Mouse (Mus musculus) midbrain, embryonic 10.5 days (tissue): ENCODE data around the gene Il16. TPM values are rescaled to one million over a fixed set of nuclear protein-coding genes. Genes with fewer than 3 reads are reported as not detected.

Experiments used
- DNase-seq: peaks from one replicate; pipeline ENCODE4 v3.0.0-alpha.2; 2017; ENCODE audit warnings: low spot score
- H3K27ac ChIP-seq: fragments of 300-500 bp; sonication (generic); replicated peaks from 2 replicates; pipeline ENCODE4 v1.5.1; 2016; ENCODE audit warnings: mild to moderate bottlenecking
- H3K27me3 ChIP-seq: fragments of 300-500 bp; sonication (generic); 2 replicates; pipeline ENCODE4 v1.6.1; 2016; ENCODE audit warnings: low read depth, mild to moderate bottlenecking; ENCODE audit not compliant: poor library complexity, severe bottlenecking
- H3K36me3 ChIP-seq: fragments of 300-500 bp; sonication (generic); 2 replicates; pipeline ENCODE4 v1.6.1; 2016; ENCODE audit warnings: mild to moderate bottlenecking, moderate library complexity
- H3K4me1 ChIP-seq: fragments of 300-500 bp; sonication (generic); 2 replicates; pipeline ENCODE4 v1.6.1; 2016
- H3K4me3 ChIP-seq: fragments of 300-500 bp; sonication (generic); 2 replicates; pipeline ENCODE4 v1.5.1; 2016; ENCODE audit warnings: mild to moderate bottlenecking, moderate library complexity
- H3K9me3 ChIP-seq: fragments of 300-500 bp; sonication (generic); replicated peaks from 2 replicates; pipeline ENCODE4 v1.6.1; 2016; ENCODE audit warnings: mild to moderate bottlenecking
- WGBS: fragments of 180-500 bp; shearing (Covaris S2); methylation state at CpG from one replicate; pipeline ENCODE4 v1.1.7; 2016; 5-methylcytosine and 5-hydroxymethylcytosine counted together
- polyA plus RNA-seq: library from polyadenylated mRNA; unstranded; fragments of >200 nt; fragmentation: Nextera tagmentation; extraction: Ambion mirVana; gene quantifications from 2 replicates; pipeline ENCODE4 v1.2.1, GENCODE M21; 2016

The Il16 gene
- polyA plus RNA-seq, 1 experiment from 2014 or later, result 0.72 TPM

DNA sequence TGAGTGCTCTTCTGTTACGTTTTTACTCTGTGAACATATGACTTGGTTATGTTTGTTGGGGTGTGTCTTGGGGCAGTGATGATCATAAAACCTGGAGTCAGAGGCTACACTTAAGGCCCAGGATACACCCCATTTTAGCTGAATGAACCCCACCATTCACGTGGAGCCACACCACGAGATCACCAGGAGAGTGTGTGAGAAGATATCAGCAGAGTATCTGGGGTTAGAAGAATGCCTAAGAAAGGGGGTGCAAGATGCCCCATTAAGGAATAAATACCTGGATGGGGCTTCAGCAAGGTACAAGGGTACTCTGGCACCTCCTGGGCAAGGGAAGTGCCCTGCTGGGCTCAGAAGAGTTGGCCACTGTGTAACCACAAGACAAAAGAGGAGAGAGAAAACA lies 11.3 kb downstream of the Il16 start:
- Histone ChIP-seq H3K4me3 (no peak overlapping the region), H3K27me3 (no peaks in the 10 kb centered on the region), H3K9me3 (no peaks in the 10 kb centered on the region), H3K36me3 (no peaks in the 10 kb centered on the region), H3K27ac (no peak overlapping the region), H3K4me1 (peaks cover 10% of the 10 kb centered on the region)
- 86% methylated on average over 3 of the region's 3 CpGs for WGBS
- DNase-seq, result no peak

DNA sequence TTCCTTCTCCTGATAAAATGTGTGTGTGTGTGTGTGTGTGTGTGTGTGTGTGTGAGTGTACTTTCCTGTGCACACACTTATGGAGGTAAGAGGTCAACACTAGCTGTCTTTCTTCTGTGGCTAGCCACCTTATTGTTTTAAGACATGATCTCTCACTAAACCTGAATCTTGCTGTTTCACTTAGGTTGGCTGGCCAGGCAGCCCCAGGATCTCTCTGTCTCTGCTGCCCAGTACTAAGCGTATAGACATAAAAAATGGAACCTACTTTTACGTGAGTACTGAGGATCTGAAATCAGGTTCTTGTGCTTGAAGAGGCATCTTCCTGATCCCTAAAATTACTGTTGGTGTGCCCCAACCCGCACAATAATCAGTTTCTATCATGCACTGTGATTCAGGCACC lies 12.7 kb downstream of the Il16 start:
- H3K36me3 ChIP-seq, result no peaks in the 10 kb centered on the region
- 88% methylated on average over 3 of the region's 3 CpGs for WGBS
- DNase-seq, result no peak
- no peaks in the 10 kb centered on the region for H3K9me3 ChIP-seq
- H3K4me1 ChIP-seq, result peaks cover 10% of the 10 kb centered on the region
- H3K27me3 ChIP-seq, result no peaks in the 10 kb centered on the region
- H3K27ac ChIP-seq, result no peak overlapping the region
- H3K4me3 ChIP-seq, result no peak overlapping the region

- H3K4me3 ChIP-seq, result no peak overlapping the region
- H3K4me1 ChIP-seq, result peaks cover 10% of the 10 kb centered on the region
- no peaks in the 10 kb centered on the region for H3K27me3 ChIP-seq
- H3K27ac ChIP-seq, result no peak overlapping the region
- DNase-seq, result no peak
- 82% methylated on average over 15 of the region's 15 CpGs for WGBS
- no peaks in the 10 kb centered on the region for H3K36me3 ChIP-seq
- no peaks in the 10 kb centered on the region for H3K9me3 ChIP-seq
Observed at GRCm38 (mm10) chr7:83731961-83732666, 13.4 kb downstream of the Il16 start.

DNA sequence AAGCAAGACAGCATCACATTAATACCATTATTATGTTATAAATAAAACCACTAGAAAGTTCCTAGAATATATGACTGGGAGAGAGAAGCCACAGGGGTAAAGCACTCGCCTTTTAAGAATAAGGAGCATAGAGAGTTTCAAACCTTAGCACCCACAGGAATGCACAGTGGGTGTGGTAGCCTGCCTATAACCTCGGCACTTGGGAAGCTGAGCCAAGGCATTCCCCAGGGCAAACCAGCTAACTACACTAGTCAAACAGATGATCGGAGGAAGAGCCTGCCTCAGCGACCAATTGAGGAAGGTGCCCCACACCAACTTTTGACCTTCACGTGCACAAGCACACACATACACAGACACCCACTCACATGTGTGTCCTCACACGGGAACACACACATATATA lies 14.2 kb downstream of the Il16 start:
- DNase-seq, result no peak
- Histone ChIP-seq H3K27ac (no peak overlapping the region), H3K4me1 (peaks cover 10% of the 10 kb centered on the region), H3K9me3 (no peaks in the 10 kb centered on the region), H3K27me3 (no peaks in the 10 kb centered on the region), H3K4me3 (no peak overlapping the region), H3K36me3 (no peaks in the 10 kb centered on the region)
- 88% methylated on average over 6 of the region's 6 CpGs for WGBS

DNA sequence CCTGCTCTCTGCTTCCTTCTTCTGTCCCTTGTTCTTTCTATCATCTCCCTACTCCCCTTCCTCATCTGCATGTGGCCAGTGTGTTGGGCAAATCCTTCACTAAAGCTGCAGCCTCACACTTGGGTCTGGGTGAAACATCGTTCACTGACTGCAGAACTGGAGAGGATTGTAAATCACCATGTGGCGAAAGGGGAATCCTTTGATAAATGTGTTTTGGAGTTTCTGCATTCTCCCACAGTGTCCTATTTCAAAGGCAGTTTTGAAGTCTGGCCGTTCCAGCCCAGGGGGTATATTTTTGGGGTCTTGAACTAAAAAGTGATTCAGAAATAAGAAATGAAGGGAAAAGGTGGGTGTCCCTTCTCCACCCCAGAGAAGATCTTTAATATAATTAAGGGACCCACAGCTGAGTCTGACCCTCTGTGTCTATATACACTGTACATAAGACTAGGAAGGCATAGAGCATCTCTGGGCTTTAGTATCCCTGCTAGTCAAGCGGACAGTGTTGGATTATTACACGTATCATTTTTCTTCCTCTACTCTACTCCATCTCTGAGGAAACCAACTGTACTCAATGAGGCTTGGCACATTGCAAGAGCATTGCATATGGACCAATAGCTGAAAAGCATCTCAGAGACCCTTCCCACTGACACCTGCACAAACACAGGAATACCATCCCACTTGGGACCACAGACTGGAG lies 18.4 kb downstream of the Il16 start:
- H3K36me3 ChIP-seq, result no peaks in the 10 kb centered on the region
- no peak overlapping the region for H3K4me3 ChIP-seq
- H3K9me3 ChIP-seq, result no peaks in the 10 kb centered on the region
- no peak for DNase-seq
- 0 out of 2 replicates have a peak, but pooled peaks cover 1% of the 10 kb centered on the region for H3K4me1 ChIP-seq
- no peak overlapping the region for H3K27ac ChIP-seq
- 79% methylated on average over 5 of the region's 5 CpGs for WGBS
- no peaks in the 10 kb centered on the region for H3K27me3 ChIP-seq

- no peaks in the 10 kb centered on the region for H3K36me3 ChIP-seq
- H3K9me3 ChIP-seq, result no peaks in the 10 kb centered on the region
- no peak for DNase-seq
- no peaks in the 10 kb centered on the region for H3K4me1 ChIP-seq
- no peak overlapping the region for H3K4me3 ChIP-seq
- H3K27me3 ChIP-seq, result no peaks in the 10 kb centered on the region
- H3K27ac ChIP-seq, result no peak overlapping the region
Observed at GRCm38 (mm10) chr7:83725801-83726200, 19.7 kb downstream of the Il16 start.

GRCm38 (mm10) chr7:83724541-83724940 lies 21.0 kb downstream of the Il16 start:
- H3K4me3 ChIP-seq, result no peak overlapping the region
- WGBS, result 71% methylated on average over 2 of the region's 2 CpGs
- no peaks in the 10 kb centered on the region for H3K9me3 ChIP-seq
- no peak overlapping the region for H3K27ac ChIP-seq
- no peaks in the 10 kb centered on the region for H3K4me1 ChIP-seq
- no peaks in the 10 kb centered on the region for H3K36me3 ChIP-seq
- DNase-seq, result no peak
- H3K27me3 ChIP-seq, result no peaks in the 10 kb centered on the region

- no peak for DNase-seq
- Histone ChIP-seq H3K36me3 (no peaks in the 10 kb centered on the region), H3K27me3 (no peaks in the 10 kb centered on the region), H3K4me3 (no peak overlapping the region), H3K27ac (no peak overlapping the region), H3K9me3 (no peaks in the 10 kb centered on the region), H3K4me1 (no peaks in the 10 kb centered on the region)
Observed at GRCm38 (mm10) chr7:83723954-83724353, 21.6 kb downstream of the Il16 start.

- Histone ChIP-seq H3K4me3 (no peak overlapping the region), H3K9me3 (no peaks in the 10 kb centered on the region), H3K27me3 (no peaks in the 10 kb centered on the region), H3K36me3 (no peaks in the 10 kb centered on the region), H3K4me1 (no peaks in the 10 kb centered on the region), H3K27ac (no peak overlapping the region)
- DNase-seq, result no peak
- WGBS, result 86% methylated on average over 8 of the region's 8 CpGs
Observed at GRCm38 (mm10) chr7:83723221-83723620, 22.3 kb downstream of the Il16 start.

DNA sequence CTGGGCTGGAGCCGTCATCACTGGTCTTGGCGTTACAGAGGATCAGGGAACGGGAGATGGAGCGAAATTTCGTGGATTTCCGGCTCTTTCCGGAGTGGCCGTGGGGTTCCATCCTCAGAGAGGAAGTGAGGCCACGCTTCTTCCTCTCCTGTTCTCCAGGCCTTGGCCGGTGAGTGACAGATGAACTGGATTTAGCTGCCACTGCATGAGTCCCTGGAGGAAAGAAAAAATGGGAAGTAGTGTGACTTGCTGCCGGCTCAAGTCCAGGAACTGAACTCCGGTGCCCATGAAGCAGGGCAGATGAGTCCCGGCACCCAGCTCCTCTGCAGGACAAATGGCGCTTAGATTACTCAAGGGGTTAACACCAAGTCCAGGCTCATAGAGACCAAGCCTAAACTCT lies 23.0 kb downstream of the Il16 start:
- 90% methylated on average over 14 of the region's 14 CpGs for WGBS
- H3K27ac ChIP-seq, result no peak overlapping the region
- no peaks in the 10 kb centered on the region for H3K27me3 ChIP-seq
- no peaks in the 10 kb centered on the region for H3K9me3 ChIP-seq
- no peak for DNase-seq
- H3K4me3 ChIP-seq, result no peak overlapping the region
- H3K36me3 ChIP-seq, result no peaks in the 10 kb centered on the region
- H3K4me1 ChIP-seq, result no peaks in the 10 kb centered on the region

GRCm38 (mm10) chr7:83720231-83720630 lies 25.3 kb downstream of the Il16 start:
- H3K27ac ChIP-seq, result no peak overlapping the region
- no peaks in the 10 kb centered on the region for H3K27me3 ChIP-seq
- no peaks in the 10 kb centered on the region for H3K4me1 ChIP-seq
- H3K9me3 ChIP-seq, result no peaks in the 10 kb centered on the region
- no peak overlapping the region for H3K4me3 ChIP-seq
- no peaks in the 10 kb centered on the region for H3K36me3 ChIP-seq
- WGBS, result 81% methylated on average over 8 of the region's 8 CpGs
- DNase-seq, result no peak

DNA sequence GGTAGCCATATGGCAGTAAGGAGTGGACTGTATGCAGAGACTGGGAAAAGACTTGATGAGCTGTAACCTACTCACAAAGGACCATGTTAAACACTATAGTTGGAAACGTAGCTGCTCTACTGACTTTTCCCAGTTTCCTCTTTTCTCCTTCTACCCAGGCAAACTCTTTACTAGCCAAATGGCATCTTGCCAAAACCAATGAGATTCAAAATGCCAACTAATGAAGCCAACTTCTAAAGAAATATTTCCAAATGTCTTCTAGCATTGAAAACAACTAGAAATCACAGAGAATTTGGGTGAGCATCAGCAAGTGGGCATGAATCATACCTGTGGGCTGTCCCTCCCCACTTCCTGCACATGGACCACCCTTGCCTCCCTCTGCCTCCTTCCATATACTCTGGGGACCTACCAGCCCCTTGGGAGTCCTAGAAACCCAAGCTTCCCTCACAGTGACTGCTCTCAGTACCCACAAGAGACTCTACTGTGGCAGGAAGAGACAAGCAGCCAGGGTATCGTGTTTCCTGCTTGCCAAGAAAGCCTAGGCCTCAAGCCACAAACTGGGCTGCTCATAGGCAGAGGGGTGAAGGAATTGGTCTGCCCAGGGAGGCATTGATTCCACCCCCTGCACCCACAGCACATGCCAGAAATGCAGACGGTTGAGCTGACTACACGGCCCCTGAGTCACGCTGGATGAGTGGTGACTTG lies 28.4 kb downstream of the Il16 start:
- 72% methylated on average over 5 of the region's 5 CpGs for WGBS
- Histone ChIP-seq H3K4me1 (no peaks in the 10 kb centered on the region), H3K4me3 (no peak overlapping the region), H3K36me3 (no peaks in the 10 kb centered on the region), H3K27ac (no peak overlapping the region), H3K27me3 (no peaks in the 10 kb centered on the region), H3K9me3 (peaks cover 3% of the 10 kb centered on the region; the same call in 1 of the 2 replicates)
- no peak for DNase-seq

DNA sequence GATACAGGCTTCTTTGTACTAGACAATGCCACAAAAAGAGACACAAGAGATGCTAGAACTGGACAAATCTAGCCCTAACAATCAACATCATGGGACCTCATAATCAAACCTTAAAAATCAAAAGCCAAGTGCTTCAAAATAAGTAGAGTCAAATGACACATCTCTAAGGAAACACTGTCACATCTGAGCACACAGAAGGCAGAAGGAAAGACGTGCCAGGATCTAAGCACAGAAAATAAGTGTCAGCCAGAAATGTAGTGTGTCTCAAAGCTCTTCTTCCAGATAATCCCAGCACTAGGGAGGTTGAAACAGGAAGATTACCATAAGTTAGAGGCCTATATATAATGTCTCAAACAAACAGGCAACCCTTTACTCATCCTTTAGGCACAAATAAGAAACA lies 31.9 kb downstream of the Il16 start:
- Histone ChIP-seq H3K9me3 (peaks cover 3% of the 10 kb centered on the region; the same call in 1 of the 2 replicates), H3K4me3 (no peak overlapping the region), H3K4me1 (no peaks in the 10 kb centered on the region), H3K36me3 (no peaks in the 10 kb centered on the region), H3K27me3 (no peaks in the 10 kb centered on the region), H3K27ac (no peak overlapping the region)
- 73% methylated on average over 1 of the region's 1 CpGs for WGBS
- DNase-seq, result no peak
